Mouse (Mus musculus): ENCODE data around the gene Aox2. TPM values are rescaled to one million over a fixed set of nuclear protein-coding genes. Genes with fewer than 3 reads are reported as not detected.

Gene Aox2
- 0.27 TPM for total RNA-seq (2023)

DNA sequence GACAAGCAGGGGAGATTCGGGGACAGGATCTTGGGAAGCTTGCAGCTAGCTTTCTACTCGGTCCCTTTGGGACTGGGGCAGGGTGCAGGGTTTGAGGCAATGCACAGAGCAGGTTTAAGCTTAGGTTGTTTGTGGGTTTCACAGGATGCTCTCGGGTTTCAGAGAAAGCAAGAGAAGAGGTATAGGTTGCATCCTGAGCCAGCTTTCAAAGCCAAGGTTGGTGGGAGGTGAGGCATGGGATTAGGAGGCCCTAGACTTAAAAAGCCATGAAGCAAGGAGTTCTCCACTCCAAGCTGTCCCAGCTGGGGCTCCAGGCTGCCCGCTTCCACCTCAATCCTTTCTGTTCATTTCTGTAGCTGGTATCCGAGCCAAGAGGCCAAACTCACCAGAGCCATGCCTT is at the start of gene Aox2:
Gene Aox2 (plus strand): TSS at position 301 of the 400 bp plus-strand sequence.

DNA sequence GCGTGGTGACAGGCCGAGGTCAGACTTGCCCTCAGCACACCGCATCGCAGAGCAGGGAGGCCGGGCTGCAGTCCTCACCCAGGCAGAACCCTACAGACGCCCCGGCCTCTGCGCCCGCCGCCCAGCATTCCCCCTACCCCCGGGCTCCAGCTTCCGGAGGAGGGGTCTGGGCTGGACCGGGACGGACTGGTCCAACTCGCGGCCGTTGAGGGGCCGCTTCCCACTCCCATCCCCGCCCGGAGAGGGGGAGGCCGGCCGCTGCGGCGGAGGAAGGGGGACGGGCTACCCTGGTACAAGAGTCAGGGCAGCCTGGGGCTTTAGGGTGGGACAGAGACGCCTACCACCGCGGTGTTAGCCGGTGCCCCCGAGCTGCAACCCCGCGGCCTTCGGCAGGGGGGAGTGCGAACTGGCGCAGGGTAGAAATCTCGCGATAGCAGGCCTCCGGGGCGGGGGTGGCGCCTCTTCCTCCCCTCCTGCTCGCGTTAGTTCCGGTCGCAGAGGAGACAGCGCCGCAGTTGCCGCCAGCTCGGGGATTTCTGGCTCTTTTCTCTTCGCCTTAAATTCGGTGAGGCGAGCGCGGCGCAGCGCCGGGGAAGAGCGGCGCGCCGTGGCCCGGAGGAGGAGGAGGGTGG is 114.6 kb downstream of the Aox2 start, which contains the start of gene Bzw1:
Gene Bzw1 (plus strand): TSS at position 247 of the 632 bp plus-strand sequence.

DNA sequence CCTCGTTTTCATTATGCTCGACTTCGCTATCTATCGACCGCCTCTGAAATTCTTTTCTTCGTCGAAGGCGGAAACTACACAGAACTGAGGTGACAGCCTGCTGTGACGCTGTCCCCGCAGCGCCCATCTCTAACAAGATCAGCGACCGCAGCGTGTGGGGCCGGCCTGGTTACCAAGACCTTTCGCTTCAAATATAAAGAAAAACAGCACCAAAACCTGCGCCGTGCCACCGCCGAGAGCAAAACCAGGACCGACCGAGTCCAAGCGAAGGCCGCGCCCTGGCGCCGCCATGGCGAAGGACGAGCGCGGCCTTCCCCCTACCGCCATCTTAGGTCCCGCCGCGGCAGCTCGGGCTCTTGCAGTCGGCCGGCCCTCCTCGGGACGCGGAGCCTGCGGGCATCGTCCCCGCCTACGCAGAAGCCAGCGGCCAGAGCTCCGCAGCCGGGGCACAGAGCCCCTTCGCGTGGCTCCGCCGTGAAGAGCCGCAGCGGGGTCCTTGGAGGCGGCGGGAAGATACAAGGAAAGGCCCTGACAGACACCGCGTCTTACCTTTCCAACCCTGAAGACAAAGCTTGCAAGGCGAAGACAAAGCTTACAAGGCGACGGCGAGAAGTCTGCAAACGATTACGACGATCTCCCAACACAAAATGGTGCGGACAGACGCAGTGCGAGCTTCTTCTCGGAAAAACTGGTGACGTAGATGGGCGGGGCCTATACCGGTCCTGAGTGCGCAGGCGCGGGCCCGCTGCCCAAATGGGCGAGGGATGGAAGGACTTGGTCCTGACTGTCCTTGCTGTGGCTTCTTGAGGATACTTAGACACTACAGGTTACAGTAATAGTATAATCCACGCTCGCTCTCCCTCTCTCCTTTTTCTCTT is 145.5 kb downstream of the Aox2 start, which contains the start of gene Clk1:
Gene Clk1 (minus strand): TSS at position 696 of the 878 bp plus-strand sequence.

Other genes with a start within 250 kb of the Aox2 start
- not detected for gene Aox1, start 248.4 kb upstream of the Aox2 start, total RNA-seq (2023)
- gene Aox3, start 165.2 kb upstream of the Aox2 start, total RNA-seq (2023) = not detected
- gene Aox4, start 67.9 kb upstream of the Aox2 start, total RNA-seq (2023) = not detected
- gene Bzw1, start 114.6 kb downstream of the Aox2 start, total RNA-seq (2023) = 190 TPM
- 1,770 TPM for gene Clk1, start 145.7 kb downstream of the Aox2 start, total RNA-seq (2023)
- gene Nif3l1, start 166.8 kb downstream of the Aox2 start, total RNA-seq (2023) = 36.9 TPM
- gene Ppil3, start 167.2 kb downstream of the Aox2 start, total RNA-seq (2023) = 42.8 TPM
- gene Orc2, start 226.8 kb downstream of the Aox2 start, total RNA-seq (2023) = 25.3 TPM